Mouse (Mus musculus): ENCODE measurements around the gene Myom3. TPM values are rescaled to one million over a fixed set of nuclear protein-coding genes. Genes with fewer than 3 reads are reported as not detected.
"Not testable (repeated sequence)": the region's sequence is repeated elsewhere in the genome, so short reads cannot be mapped to it uniquely, and the experiment has no call there.

Myom3 gene
- total RNA-seq (2014; rRNA removed) (under 0.01 and 0.46 TPM in 2 replicates), polyA plus RNA-seq (2012; rRNA removed) (0.09 and 0.12 TPM in 2 replicates)

- no peaks in the 10 kb centered on the region for H3K27me3 ChIP-seq (ENCODE audit: control insufficient read depth, insufficient read depth, low read length)
- peaks cover 1% of the 10 kb centered on the region for H3K4me1 ChIP-seq (ENCODE audit: control insufficient read depth, insufficient read depth, low read length)
- H3K27ac ChIP-seq (replicated peaks; ENCODE audit: insufficient read depth, low read depth, low read length): no peak within 1 kb of the TSS
- H3K79me2 ChIP-seq (ENCODE audit: control insufficient read depth, insufficient read depth, low read length): no peaks in the 10 kb centered on the region
- no peaks in the 10 kb centered on the region for H3K36me3 ChIP-seq (ENCODE audit: control insufficient read depth, insufficient read depth, low read length)
- DNase-seq (ENCODE audit: extremely low read depth, low read depth, low spot score): no peak
- no peak for TF ChIP-seq POLR2A (IDR thresholded peaks at IDR 0.05; ENCODE audit: extremely low read depth, insufficient read depth, low read length)
- no peak for TF ChIP-seq CTCF (IDR thresholded peaks at IDR 0.05; ENCODE audit: low read depth, low read length)
- H3K4me3 ChIP-seq (ENCODE audit: insufficient read depth, low read depth, low read length): no peak within 1 kb of the TSS
- no peak within 1 kb of the TSS for H3K9ac ChIP-seq (ENCODE audit: low read depth, low read length)
- 76% methylated on average over 10 of the region's 10 CpGs for WGBS
These were observed at the start of gene Myom3 for GRCm38 (mm10) chr4:135759356-135759976. Myom3 (plus strand) TSS chr4:135759715.

GRCm38 (mm10) chr4:135710392-135710791 is 49.1 kb upstream of the Myom3 start:
- no peaks in the 10 kb centered on the region for H3K79me2 ChIP-seq (ENCODE audit: control insufficient read depth, insufficient read depth, low read length)
- 0 out of 2 replicates have a peak, but pooled peaks cover 1% of the 10 kb centered on the region for H3K4me1 ChIP-seq (ENCODE audit: control insufficient read depth, insufficient read depth, low read length)
- 91% methylated on average over 3 of the region's 3 CpGs for WGBS
- no peak for TF ChIP-seq POLR2A (IDR thresholded peaks at IDR 0.05; ENCODE audit: extremely low read depth, insufficient read depth, low read length)
- TF ChIP-seq CTCF (IDR thresholded peaks at IDR 0.05; ENCODE audit: low read depth, low read length): no peak
- no peaks in the 10 kb centered on the region for H3K36me3 ChIP-seq (ENCODE audit: control insufficient read depth, insufficient read depth, low read length)
- no peaks in the 10 kb centered on the region for H3K27me3 ChIP-seq (ENCODE audit: control insufficient read depth, insufficient read depth, low read length)
- H3K9ac ChIP-seq (ENCODE audit: low read depth, low read length): no peak overlapping the region
- no peak overlapping the region for H3K4me3 ChIP-seq (ENCODE audit: insufficient read depth, low read depth, low read length)
- DNase-seq (ENCODE audit: extremely low read depth, low read depth, low spot score): no peak
- no peak overlapping the region for H3K27ac ChIP-seq (replicated peaks; ENCODE audit: insufficient read depth, low read depth, low read length)

GRCm38 (mm10) chr4:135714776-135715175 is 44.7 kb upstream of the Myom3 start:
- H3K4me3 ChIP-seq (ENCODE audit: insufficient read depth, low read depth, low read length): no peak overlapping the region
- no peak overlapping the region for H3K9ac ChIP-seq (ENCODE audit: low read depth, low read length)
- no peaks in the 10 kb centered on the region for H3K4me1 ChIP-seq (ENCODE audit: control insufficient read depth, insufficient read depth, low read length)
- no peaks in the 10 kb centered on the region for H3K36me3 ChIP-seq (ENCODE audit: control insufficient read depth, insufficient read depth, low read length)
- H3K27me3 ChIP-seq (ENCODE audit: control insufficient read depth, insufficient read depth, low read length): no peaks in the 10 kb centered on the region
- no peak for DNase-seq (ENCODE audit: extremely low read depth, low read depth, low spot score)
- H3K79me2 ChIP-seq (ENCODE audit: control insufficient read depth, insufficient read depth, low read length): no peaks in the 10 kb centered on the region
- TF ChIP-seq CTCF (IDR thresholded peaks at IDR 0.05; ENCODE audit: low read depth, low read length): no peak
- no peak for TF ChIP-seq POLR2A (IDR thresholded peaks at IDR 0.05; ENCODE audit: extremely low read depth, insufficient read depth, low read length)
- no peak overlapping the region for H3K27ac ChIP-seq (replicated peaks; ENCODE audit: insufficient read depth, low read depth, low read length)
- 76% methylated on average over 8 of the region's 8 CpGs for WGBS

- DNase-seq (ENCODE audit: extremely low read depth, low read depth, low spot score); H3K79me2 ChIP-seq (ENCODE audit: control insufficient read depth, insufficient read depth, low read length); H3K4me3 ChIP-seq (ENCODE audit: insufficient read depth, low read depth, low read length); H3K27ac ChIP-seq (replicated peaks; ENCODE audit: insufficient read depth, low read depth, low read length); H3K4me1 ChIP-seq (ENCODE audit: control insufficient read depth, insufficient read depth, low read length); H3K27me3 ChIP-seq (ENCODE audit: control insufficient read depth, insufficient read depth, low read length); H3K36me3 ChIP-seq (ENCODE audit: control insufficient read depth, insufficient read depth, low read length); H3K9ac ChIP-seq (ENCODE audit: low read depth, low read length): not testable (repeated sequence)
- WGBS: 96% methylated on average over 11 of the region's 11 CpGs
These were observed 43.1 kb upstream of the Myom3 start for GRCm38 (mm10) chr4:135716438-135716837.

GRCm38 (mm10) chr4:135722540-135723290 is 36.8 kb upstream of the Myom3 start:
- TF ChIP-seq POLR2A (IDR thresholded peaks at IDR 0.05; ENCODE audit: extremely low read depth, insufficient read depth, low read length) (no peak), CTCF (IDR thresholded peaks at IDR 0.05; ENCODE audit: low read depth, low read length) (peak; percentile 50)
- no peaks in the 10 kb centered on the region for H3K79me2 ChIP-seq (ENCODE audit: control insufficient read depth, insufficient read depth, low read length)
- no peak overlapping the region for H3K27ac ChIP-seq (replicated peaks; ENCODE audit: insufficient read depth, low read depth, low read length)
- DNase-seq (ENCODE audit: extremely low read depth, low read depth, low spot score): no peak
- H3K9ac ChIP-seq (ENCODE audit: low read depth, low read length): no peak overlapping the region
- H3K36me3 ChIP-seq (ENCODE audit: control insufficient read depth, insufficient read depth, low read length): no peaks in the 10 kb centered on the region
- no peaks in the 10 kb centered on the region for H3K27me3 ChIP-seq (ENCODE audit: control insufficient read depth, insufficient read depth, low read length)
- WGBS: 77% methylated on average over 17 of the region's 17 CpGs
- peaks cover 4% of the 10 kb centered on the region; the same call in 1 of the 2 replicates for H3K4me1 ChIP-seq (ENCODE audit: control insufficient read depth, insufficient read depth, low read length)
- no peak overlapping the region for H3K4me3 ChIP-seq (ENCODE audit: insufficient read depth, low read depth, low read length)

GRCm38 (mm10) chr4:135726416-135726815 is 33.1 kb upstream of the Myom3 start:
- Histone ChIP-seq H3K4me3 (ENCODE audit: insufficient read depth, low read depth, low read length) (no peak overlapping the region), H3K36me3 (ENCODE audit: control insufficient read depth, insufficient read depth, low read length) (no peaks in the 10 kb centered on the region), H3K4me1 (ENCODE audit: control insufficient read depth, insufficient read depth, low read length) (peaks cover 14% of the 10 kb centered on the region), H3K9ac (ENCODE audit: low read depth, low read length) (no peak overlapping the region), H3K27ac (replicated peaks; ENCODE audit: insufficient read depth, low read depth, low read length) (no peak overlapping the region), H3K27me3 (ENCODE audit: control insufficient read depth, insufficient read depth, low read length) (no peaks in the 10 kb centered on the region), H3K79me2 (ENCODE audit: control insufficient read depth, insufficient read depth, low read length) (no peaks in the 10 kb centered on the region)
- TF ChIP-seq POLR2A (IDR thresholded peaks at IDR 0.05; ENCODE audit: extremely low read depth, insufficient read depth, low read length): no peak
- WGBS: 32% methylated on average over 11 of the region's 11 CpGs
- DNase-seq (ENCODE audit: extremely low read depth, low read depth, low spot score): peak; percentile 51
